Mouse (Mus musculus): ENCODE results near the gene Tcam1.

DNA sequence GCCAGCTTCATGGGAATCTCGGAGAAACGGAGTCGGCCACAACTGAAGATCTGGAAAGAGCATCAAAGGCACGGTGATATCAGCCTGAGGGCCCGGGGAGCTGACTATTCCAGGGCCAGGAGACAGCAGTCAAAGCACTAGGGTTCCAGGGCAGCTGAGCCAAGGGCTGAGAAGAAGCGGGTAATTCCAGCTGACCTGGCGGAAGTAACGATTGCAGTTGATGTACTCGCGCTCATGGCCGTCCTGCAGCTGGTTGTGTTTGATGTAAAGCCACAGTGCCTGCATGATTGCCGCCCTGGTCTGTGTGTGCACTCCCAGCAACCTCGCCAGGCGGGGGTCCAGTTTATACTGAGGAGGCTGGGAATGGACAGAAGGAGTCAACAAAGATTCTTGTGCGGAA is 11.5 kb upstream of the Tcam1 start:
- no peak for TF ChIP-seq HCFC1 (IDR thresholded peaks at IDR 0.05; ENCODE audit: borderline replicate concordance, insufficient read depth, low read length)
- TF ChIP-seq ZC3H11A (IDR thresholded peaks at IDR 0.05; ENCODE audit: borderline replicate concordance, low read depth, low read length), result no peak
- TF ChIP-seq CHD2 (IDR thresholded peaks at IDR 0.05; ENCODE audit: low read depth, low read length), result no peak
- no peak for TF ChIP-seq ZNF384 (IDR thresholded peaks at IDR 0.05; ENCODE audit: low read depth, low read length)
- TF ChIP-seq MAFK (IDR thresholded peaks at IDR 0.05; ENCODE audit: insufficient read depth, low read depth, low read length), result no peak

Data from ES-E14 (cell line).